Mouse (Mus musculus): Measurements from ENCODE around the gene Htr6. TPM values are rescaled to one million over a fixed set of nuclear protein-coding genes. Genes with fewer than 3 reads are reported as not detected.

Htr6 gene
- not detected for polyA plus RNA-seq (2017; shearing (Covaris generic))

- no peak for ATAC-seq
Measured at GRCm38 (mm10) chr4:139075041-139075711, at the start of gene Htr6. Htr6 (minus strand) TSS chr4:139075570.

GRCm38 (mm10) chr4:139124940-139125339 is 49.6 kb upstream of the Htr6 start:
- ATAC-seq: no peak

GRCm38 (mm10) chr4:139122557-139122956 is 47.2 kb upstream of the Htr6 start:
- no peak for ATAC-seq

GRCm38 (mm10) chr4:139120998-139121397 is 45.6 kb upstream of the Htr6 start:
- ATAC-seq: no peak

- no peak for ATAC-seq
Measured at GRCm38 (mm10) chr4:139120281-139120814, 45.0 kb upstream of the Htr6 start.

- no peak for ATAC-seq
Measured at GRCm38 (mm10) chr4:139116356-139117063, 41.1 kb upstream of the Htr6 start.

GRCm38 (mm10) chr4:139115721-139116120 is 40.4 kb upstream of the Htr6 start:
- ATAC-seq: no peak

- no peak for ATAC-seq
Measured at GRCm38 (mm10) chr4:139112482-139112881, 37.1 kb upstream of the Htr6 start.

- ATAC-seq: no peak
Measured at GRCm38 (mm10) chr4:139111421-139111820, 36.1 kb upstream of the Htr6 start.

- ATAC-seq: no peak
Measured at GRCm38 (mm10) chr4:139110858-139111257, 35.5 kb upstream of the Htr6 start.

- no peak for ATAC-seq
Measured at GRCm38 (mm10) chr4:139105453-139105852, 30.1 kb upstream of the Htr6 start.

GRCm38 (mm10) chr4:139101546-139101945 is 26.2 kb upstream of the Htr6 start:
- no peak for ATAC-seq

- no peak for ATAC-seq
Measured at GRCm38 (mm10) chr4:139100326-139100725, 25.0 kb upstream of the Htr6 start.

GRCm38 (mm10) chr4:139096201-139096600 is 20.8 kb upstream of the Htr6 start:
- no peak for ATAC-seq

GRCm38 (mm10) chr4:139095406-139095805 is 20.0 kb upstream of the Htr6 start:
- ATAC-seq: no peak

GRCm38 (mm10) chr4:139093196-139093530 is 17.8 kb upstream of the Htr6 start:
- no peak for ATAC-seq

- ATAC-seq: no peak
Measured at GRCm38 (mm10) chr4:139092356-139093195, 17.2 kb upstream of the Htr6 start, which contains the start of gene Nbl1. Nbl1 (minus strand) TSS chr4:139092993.

GRCm38 (mm10) chr4:139091478-139092355 is 16.3 kb upstream of the Htr6 start:
- ATAC-seq: no peak

- no peak for ATAC-seq
Measured at GRCm38 (mm10) chr4:139091066-139091465, 15.7 kb upstream of the Htr6 start.

GRCm38 (mm10) chr4:139090303-139090940 is 15.1 kb upstream of the Htr6 start:
- no peak for ATAC-seq

- ATAC-seq: no peak
Measured at GRCm38 (mm10) chr4:139088982-139089671, 13.8 kb upstream of the Htr6 start.

Data from inflammation-experienced regulatory T-cells, adult 6 months (primary cell).